Mouse (Mus musculus) myocyte (in vitro differentiated cells): ENCODE results near the gene Tdo2.

Experiments
- MAX ChIP-seq: IDR thresholded peaks from one replicate; pipeline ENCODE4 v1.6.1; 2011; ENCODE audit warnings: low read depth, mild to moderate bottlenecking, control low read depth
- POLR2A ChIP-seq: IDR thresholded peaks from one replicate; pipeline ENCODE4 v1.6.1; 2011; ENCODE audit warnings: low read depth, mild to moderate bottlenecking, control low read depth, moderate library complexity; ENCODE audit not compliant: insufficient read length
- POLR2AphosphoS2 ChIP-seq: IDR thresholded peaks from one replicate; pipeline ENCODE4 v1.6.1; 2011; ENCODE audit warnings: low read depth, control low read depth; ENCODE audit not compliant: insufficient read length
- SRF ChIP-seq: IDR thresholded peaks from one replicate; pipeline ENCODE4 v1.6.1; 2011; ENCODE audit warnings: low read depth; ENCODE audit not compliant: control insufficient read depth, insufficient read length
- TCF12 ChIP-seq: IDR thresholded peaks from one replicate; pipeline ENCODE4 v1.6.1; 2011; ENCODE audit warnings: mild to moderate bottlenecking, control low read depth; ENCODE audit not compliant: poor library complexity, insufficient read depth, severe bottlenecking
- USF1 ChIP-seq: IDR thresholded peaks from one replicate; pipeline ENCODE4 v1.6.1; 2011; ENCODE audit warnings: low read depth, mild to moderate bottlenecking, control low read depth, moderate library complexity

DNA sequence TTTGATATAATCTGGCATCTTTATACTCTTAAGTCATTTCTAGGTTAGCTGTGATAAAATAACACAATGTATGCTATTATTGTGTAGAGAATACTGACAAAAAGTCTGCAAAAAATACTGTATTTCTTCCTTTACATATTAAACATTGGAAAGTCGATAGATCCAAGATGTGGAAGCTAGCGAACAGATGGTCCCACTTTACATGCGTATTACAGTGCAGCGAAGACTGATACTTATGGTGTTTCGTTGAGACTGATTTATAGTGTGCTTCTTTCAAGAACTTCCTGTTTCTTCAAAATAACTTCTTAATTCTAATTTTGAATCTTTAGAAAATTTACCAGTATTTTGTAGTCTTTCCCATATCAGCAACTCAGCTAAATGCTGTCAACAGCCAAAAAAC, 18.5 kb downstream of the Tdo2 start:
- TF ChIP-seq POLR2A (no peak), POLR2AphosphoS2 (no peak), SRF (no peak), MAX (no peak), USF1 (no peak), TCF12 (no peak)
